In genomic region chr5:140420616-140421015, GRCm38 (mm10) we compare ENCODE assay signal across 8 mouse cellular contexts. TPM values are rescaled to one million over a fixed set of nuclear protein-coding genes. Genes with fewer than 3 reads are reported as not detected.
DNase-seq lines count a peak whose midpoint lies in the region; ATAC-seq and TF ChIP-seq lines count a peak whose summit lies in the region.
"Had no signal": no experiment of that assay in that cellular context is flagged by ENCODE, and none has a peak within 500 bp of the region (broad histone marks: within the 10 kb centered on the region; RNA-seq: fewer than 3 reads in every experiment).

No protein-coding gene starts in this region.

- DNase-seq in spleen, postnatal 10 days (ENCODE audit: low spot score in 2 of 2), result peak; percentile 22 to 45
- DNase-seq in spleen, adult 18-20 months, result no peak
- DNase-seq in thymus, adult 2 months, result no peak
- DNase-seq in kidney, adult 2 months, result no peak
- DNase-seq: cerebellum, adult 8-10 months had no signal

- no peaks in the 10 kb centered on the region for H3K9me3 ChIP-seq in forebrain, embryonic 12.5 days
- H3K9me3 ChIP-seq in liver, embryonic 12.5 days (replicated peaks), result no peaks in the 10 kb centered on the region

- no peak for ATAC-seq in forebrain, embryonic 12.5 days (ENCODE audit: low FRiP score)
- ATAC-seq in liver, embryonic 12.5 days, result peak; percentile 38
- no peak for ATAC-seq in activated CD4-positive, CD25-positive, alpha-beta regulatory T cell, adult 4 months

- TF ChIP-seq POLR2A in thymus, adult 2 months (IDR thresholded peaks at IDR 0.05; ENCODE audit: control insufficient read depth, extremely low read depth, insufficient read depth, low read length, poor library complexity), result no peak
- no peak for TF ChIP-seq POLR2A in kidney, adult 2 months (IDR thresholded peaks at IDR 0.05; ENCODE audit: low read depth, low read length)

- H3K27me3 ChIP-seq in forebrain, embryonic 12.5 days, result no peaks in the 10 kb centered on the region
- no peaks in the 10 kb centered on the region for H3K27me3 ChIP-seq in liver, embryonic 12.5 days (replicated peaks)
- no peaks in the 10 kb centered on the region for H3K27me3 ChIP-seq in thymus, adult 2 months (ENCODE audit: control insufficient read depth, insufficient read depth, low read length)
- H3K27me3 ChIP-seq in kidney, adult 2 months (replicated peaks; ENCODE audit: control insufficient read depth, insufficient read depth, low read length), result no peaks in the 10 kb centered on the region

- no peak overlapping the region for H3K27ac ChIP-seq in forebrain, embryonic 12.5 days
- H3K27ac ChIP-seq in liver, embryonic 12.5 days, result peak overlapping the region; percentile 59; the same call in 1 of the 2 replicates
- H3K27ac ChIP-seq in thymus, adult 2 months (ENCODE audit: control insufficient read depth, insufficient read depth, low read length), result no peak overlapping the region
- H3K27ac ChIP-seq in kidney, adult 2 months (ENCODE audit: insufficient read depth, low read depth, low read length), result no peak overlapping the region

- 75% methylated on average over 4 of the region's 4 CpGs for WGBS in forebrain, embryonic 12.5 days
- WGBS in liver, embryonic 12.5 days (ENCODE audit: insufficient replicate concordance), result 16% methylated on average over 4 of the region's 4 CpGs
- WGBS in thymus, adult 2 months, result 76% methylated on average over 4 of the region's 4 CpGs
- 47% methylated on average over 4 of the region's 4 CpGs for WGBS in kidney, adult 2 months

- H3K4me1 ChIP-seq in forebrain, embryonic 12.5 days, result peaks cover 28% of the 10 kb centered on the region
- H3K4me1 ChIP-seq in liver, embryonic 12.5 days, result peaks cover 47% of the 10 kb centered on the region
- peaks cover 12% of the 10 kb centered on the region for H3K4me1 ChIP-seq in thymus, adult 2 months (replicated peaks; ENCODE audit: control insufficient read depth, insufficient read depth, low read length)
- H3K4me1 ChIP-seq in kidney, adult 2 months (ENCODE audit: control insufficient read depth, insufficient read depth, low read length), result peaks cover 11% of the 10 kb centered on the region

- peak overlapping the region; percentile 98 for H3K9ac ChIP-seq in forebrain, embryonic 12.5 days
- H3K9ac ChIP-seq in liver, embryonic 12.5 days, result peak overlapping the region; percentile 91

- TF ChIP-seq CTCF in thymus, adult 2 months (IDR thresholded peaks at IDR 0.05; ENCODE audit: borderline replicate concordance, control insufficient read depth, extremely low read depth, insufficient read depth, low read length, poor library complexity), result no peak
- TF ChIP-seq CTCF in kidney, adult 2 months (conservative IDR thresholded peaks at IDR 0.05; ENCODE audit: insufficient read depth, insufficient read length, low read depth, low read length), result no peak

- peaks cover 28% of the 10 kb centered on the region for H3K36me3 ChIP-seq in forebrain, embryonic 12.5 days (replicated peaks)
- peaks cover 45% of the 10 kb centered on the region for H3K36me3 ChIP-seq in liver, embryonic 12.5 days
- 0 out of 2 replicates have a peak, but pooled peaks cover 4% of the 10 kb centered on the region for H3K36me3 ChIP-seq in thymus, adult 2 months (ENCODE audit: control insufficient read depth, insufficient read depth, low read length)
- H3K36me3 ChIP-seq in kidney, adult 2 months (ENCODE audit: control insufficient read depth, insufficient read depth, low read length), result no peaks in the 10 kb centered on the region

- H3K4me3 ChIP-seq in forebrain, embryonic 12.5 days (replicated peaks), result peak overlapping the region; percentile 99
- peak overlapping the region; percentile 95 for H3K4me3 ChIP-seq in liver, embryonic 12.5 days
- H3K4me3 ChIP-seq in thymus, adult 2 months (ENCODE audit: control insufficient read depth, insufficient read depth, low read length), result no peak overlapping the region
- H3K4me3 ChIP-seq in kidney, adult 2 months (ENCODE audit: insufficient read depth, low read depth, low read length), result no peak overlapping the region

- peak overlapping the region; percentile 90 for H3K4me2 ChIP-seq in forebrain, embryonic 12.5 days
- peak overlapping the region; percentile 86 for H3K4me2 ChIP-seq in liver, embryonic 12.5 days

RNA-seq across cellular contexts. Expression of gene Eif3b, which starts 1.5 kb away (rescaled TPM):
- polyA plus RNA-seq in forebrain, embryonic 12.5 days (2016; fragmentation: Nextera tagmentation; extraction: Ambion mirVana), result 152 and 166 TPM in 2 replicates
- 217 and 229 TPM in 2 replicates for polyA plus RNA-seq in liver, embryonic 12.5 days (2016; fragmentation: Nextera tagmentation; extraction: Ambion mirVana)
- polyA plus RNA-seq in thymus, adult 2 months (2012; rRNA removed), result 114 and 121 TPM in 2 replicates
- 10 to 100 TPM; 28.6 to 32.4 TPM for polyA plus RNA-seq in activated CD4-positive, CD25-positive, alpha-beta regulatory T cell, adult 4 months (2017; shearing (Covaris generic))
- 73.5 and 76.0 TPM in 2 replicates for polyA plus RNA-seq in kidney, adult 2 months (2012; rRNA removed)

RNA-seq across cellular contexts. Expression of gene Gm4869, which starts 24.8 kb away (rescaled TPM):
- polyA plus RNA-seq in forebrain, embryonic 12.5 days (2016; fragmentation: Nextera tagmentation; extraction: Ambion mirVana), result not detected in 2 replicates
- polyA plus RNA-seq in liver, embryonic 12.5 days (2016; fragmentation: Nextera tagmentation; extraction: Ambion mirVana), result not detected in 2 replicates
- 0.05 and 0.22 TPM in 2 replicates for polyA plus RNA-seq in thymus, adult 2 months (2012; rRNA removed)
- not detected for polyA plus RNA-seq in activated CD4-positive, CD25-positive, alpha-beta regulatory T cell, adult 4 months (2017; shearing (Covaris generic))
- polyA plus RNA-seq in kidney, adult 2 months (2012; rRNA removed), result 0.03 TPM in 1 of 2 replicates, not detected in the other

RNA-seq across cellular contexts. Expression of gene Snx8, which starts 31.6 kb away (rescaled TPM):
- polyA plus RNA-seq in forebrain, embryonic 12.5 days (2016; fragmentation: Nextera tagmentation; extraction: Ambion mirVana), result 19.2 and 20.7 TPM in 2 replicates
- 11.9 and 14.0 TPM in 2 replicates for polyA plus RNA-seq in liver, embryonic 12.5 days (2016; fragmentation: Nextera tagmentation; extraction: Ambion mirVana)
- 12.4 and 14.7 TPM in 2 replicates for polyA plus RNA-seq in thymus, adult 2 months (2012; rRNA removed)
- polyA plus RNA-seq in activated CD4-positive, CD25-positive, alpha-beta regulatory T cell, adult 4 months (2017; shearing (Covaris generic)), result 1 to 10 TPM in 1 of 2 experiments, under 1 TPM in 1; 0.26 to 1.3 TPM
- 77.5 and 79.7 TPM in 2 replicates for polyA plus RNA-seq in kidney, adult 2 months (2012; rRNA removed)

Comparison
In these comparisons a context has a peak if more than half of its experiments do, and no peak if none do; other contexts are left out.
1. DNase-seq: peak in spleen, postnatal 10 days (2 of 2); none in spleen, adult 18-20 months (0 of 2), thymus, adult 2 months (single experiment) and kidney, adult 2 months (single experiment).
2. H3K4me3 ChIP-seq: peak in forebrain, embryonic 12.5 days (single experiment) and liver, embryonic 12.5 days (single experiment); none in thymus, adult 2 months (single experiment) and kidney, adult 2 months (single experiment).